Mouse (Mus musculus): ENCODE data around the gene Spata18.

Gene Spata18

DNA sequence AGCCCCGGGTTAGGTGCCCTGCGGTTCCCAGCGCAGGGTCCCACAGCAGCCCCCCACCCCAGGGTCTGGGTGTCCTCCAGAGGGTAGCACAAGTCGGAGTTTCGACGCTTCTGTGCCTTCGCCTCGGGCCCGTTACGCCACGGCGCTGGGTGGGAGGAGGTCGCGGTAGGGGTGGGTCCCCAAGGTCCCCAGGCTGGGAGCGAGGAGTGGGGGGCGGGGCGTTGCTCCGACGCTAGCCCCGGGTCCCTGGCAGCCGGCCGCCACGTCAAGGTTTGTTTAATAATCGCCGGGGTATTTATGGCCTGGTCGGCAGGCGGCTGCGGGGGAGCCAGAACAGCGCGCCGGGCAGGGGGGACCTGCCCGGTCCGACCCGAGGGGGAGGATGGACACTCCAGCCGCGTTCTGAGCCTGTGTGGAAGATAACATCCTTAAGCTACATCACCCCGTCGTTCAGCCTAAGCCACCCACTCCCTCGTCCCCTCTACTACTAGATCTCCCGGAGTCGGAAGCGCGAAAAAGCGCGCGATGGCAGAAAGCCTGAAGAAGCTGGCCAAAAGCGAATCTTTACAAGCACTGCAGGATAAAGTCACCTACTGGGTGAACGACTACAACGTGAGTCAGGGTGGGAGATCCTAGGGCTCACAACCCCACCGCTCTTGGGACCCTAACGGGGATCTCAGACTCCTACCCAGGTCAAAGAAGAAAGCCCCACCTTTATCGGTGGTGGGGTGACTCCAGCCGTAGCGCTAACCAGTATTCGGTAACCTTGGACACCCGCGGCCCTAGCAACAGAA, at the start of gene Spata18:
Gene Spata18, plus strand, starts transcription at position 319 of the 794 bp plus-strand sequence.
- no peak for DNase-seq (ENCODE audit: low read depth)

- no peak for DNase-seq (ENCODE audit: low read depth)
Observed at GRCm38 (mm10) chr5:73602865-73603264, 48.3 kb upstream of the Spata18 start.

DNA sequence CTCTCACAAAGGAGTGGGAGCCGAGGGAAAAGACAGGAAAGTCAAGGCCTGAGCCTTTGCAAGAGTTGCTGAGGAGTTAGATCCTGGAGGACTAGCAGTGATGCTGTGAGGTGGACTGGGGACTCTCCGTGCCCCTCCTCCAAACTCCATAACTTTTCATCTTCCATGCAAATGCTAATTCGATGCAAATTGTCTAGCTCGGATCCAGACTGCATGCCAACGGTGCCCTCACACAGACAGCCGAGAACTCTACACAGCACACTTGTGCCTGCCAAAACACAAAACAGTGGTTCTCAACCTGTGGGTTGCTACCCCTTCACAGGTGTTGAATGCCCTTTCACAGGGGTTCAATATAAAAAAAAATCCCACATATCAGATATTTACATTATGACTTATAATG, 46.6 kb upstream of the Spata18 start:
- no peak for DNase-seq (ENCODE audit: low read depth)

- DNase-seq (ENCODE audit: low read depth): no peak
Observed at GRCm38 (mm10) chr5:73604964-73605363, 46.2 kb upstream of the Spata18 start.

GRCm38 (mm10) chr5:73611071-73611470, 40.1 kb upstream of the Spata18 start:
- no peak for DNase-seq (ENCODE audit: low read depth)

DNA sequence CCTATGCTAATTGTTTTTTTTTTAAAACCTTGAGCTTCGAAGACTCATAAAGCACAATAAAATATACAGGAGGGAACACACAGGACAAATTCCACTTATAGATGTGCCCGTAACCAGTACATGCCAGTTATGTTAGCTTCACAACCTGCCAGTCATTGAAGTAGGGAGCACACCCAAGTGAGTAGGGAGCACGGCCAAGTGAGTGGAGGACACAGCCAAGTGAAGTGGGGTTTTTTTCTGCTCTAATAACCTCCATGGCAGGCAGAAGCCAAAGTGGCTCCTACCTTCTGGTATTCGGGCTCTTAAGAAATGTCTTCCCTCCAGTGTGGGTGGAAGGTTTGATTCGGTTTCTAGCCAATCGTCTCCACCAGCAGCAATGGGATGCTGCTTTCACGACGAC, 37.9 kb upstream of the Spata18 start:
- no peak for DNase-seq (ENCODE audit: low read depth)

GRCm38 (mm10) chr5:73615211-73615610, 36.0 kb upstream of the Spata18 start:
- DNase-seq (ENCODE audit: low read depth): no peak

GRCm38 (mm10) chr5:73618969-73619368, 32.2 kb upstream of the Spata18 start:
- no peak for DNase-seq (ENCODE audit: low read depth)

DNA sequence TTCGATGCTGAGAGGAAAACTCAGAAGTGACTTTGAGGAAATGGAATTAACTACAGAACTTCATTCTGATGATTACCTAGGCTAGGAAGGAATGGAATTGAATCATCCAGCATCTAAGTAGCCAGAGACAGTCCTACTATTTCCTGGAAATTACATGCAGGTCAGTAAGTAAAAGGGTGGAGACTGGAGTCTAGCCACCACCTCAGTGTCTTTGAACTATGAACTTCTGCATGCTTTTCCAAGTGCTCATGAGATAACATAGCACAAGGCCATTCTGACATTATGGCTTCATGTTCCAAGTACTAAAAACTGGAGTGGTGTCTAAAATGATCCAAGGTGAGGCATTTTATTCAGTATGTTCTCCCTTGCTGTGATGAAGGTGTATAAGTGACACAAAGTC, 25.7 kb upstream of the Spata18 start:
- no peak for DNase-seq (ENCODE audit: low read depth)

GRCm38 (mm10) chr5:73626842-73627241, 24.3 kb upstream of the Spata18 start:
- no peak for DNase-seq (ENCODE audit: low read depth)

- DNase-seq (ENCODE audit: low read depth): no peak
Observed at GRCm38 (mm10) chr5:73627559-73627958, 23.6 kb upstream of the Spata18 start.

- no peak for DNase-seq (ENCODE audit: low read depth)
Observed at GRCm38 (mm10) chr5:73627991-73628390, 23.2 kb upstream of the Spata18 start.

- DNase-seq (ENCODE audit: low read depth): no peak
Observed at GRCm38 (mm10) chr5:73630141-73630540, 21.0 kb upstream of the Spata18 start.

DNA sequence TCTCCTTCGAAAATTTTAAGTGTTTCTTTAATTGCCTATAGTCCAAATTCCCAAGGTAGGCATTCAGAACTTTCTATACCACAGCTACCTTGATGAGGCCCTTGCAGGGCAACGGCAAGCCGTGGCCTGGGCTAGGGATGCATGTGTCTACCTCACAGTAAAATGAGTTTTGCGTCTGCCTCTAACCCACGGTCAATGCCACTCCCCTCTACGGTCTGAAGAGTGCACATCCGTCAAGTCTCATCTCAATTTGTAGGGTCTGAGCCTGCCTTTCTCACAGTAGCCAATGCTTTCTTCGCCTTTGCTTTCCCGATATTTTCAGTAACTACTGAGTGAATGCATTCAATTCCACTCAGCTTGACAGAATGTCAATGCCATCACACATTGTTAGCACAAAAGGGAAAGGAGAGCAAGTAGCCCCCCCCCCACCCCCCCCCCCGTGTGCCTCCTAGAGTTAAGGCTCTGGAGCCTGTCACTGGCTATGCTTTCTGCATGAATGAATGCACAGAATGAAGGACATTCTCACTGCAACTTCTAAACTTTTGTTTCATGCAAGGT, 20.1 kb upstream of the Spata18 start:
- no peak for DNase-seq (ENCODE audit: low read depth)

- no peak for DNase-seq (ENCODE audit: low read depth)
Observed at GRCm38 (mm10) chr5:73632291-73632690, 18.9 kb upstream of the Spata18 start, which contains the start of gene Lrrc66. Lrrc66 (minus strand) TSS chr5:73632526.

DNA sequence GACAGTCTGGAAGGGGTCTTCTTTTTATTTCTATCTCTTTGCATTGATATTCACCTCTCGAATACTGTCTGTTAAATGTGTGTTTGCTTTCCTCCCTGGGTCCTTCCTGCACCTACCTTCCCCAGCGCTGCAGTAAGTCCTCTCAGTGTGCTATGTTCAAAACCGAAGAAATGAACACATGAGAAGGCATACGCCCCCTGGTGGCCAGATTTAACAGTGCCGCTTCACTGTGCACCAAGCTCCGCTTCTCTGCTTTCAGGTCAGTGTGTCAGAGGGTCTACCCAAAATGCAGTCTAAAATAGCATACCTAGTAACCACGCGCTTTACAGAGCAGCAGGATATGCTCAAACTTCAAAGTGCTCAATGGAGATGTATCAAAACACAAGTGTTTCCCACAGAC, 18.0 kb upstream of the Spata18 start:
- DNase-seq (ENCODE audit: low read depth): no peak

GRCm38 (mm10) chr5:73637337-73638107, 13.7 kb upstream of the Spata18 start:
- no peak for DNase-seq (ENCODE audit: low read depth)

- DNase-seq (ENCODE audit: low read depth): no peak
Observed at GRCm38 (mm10) chr5:73641058-73641457, 10.1 kb upstream of the Spata18 start.

DNA sequence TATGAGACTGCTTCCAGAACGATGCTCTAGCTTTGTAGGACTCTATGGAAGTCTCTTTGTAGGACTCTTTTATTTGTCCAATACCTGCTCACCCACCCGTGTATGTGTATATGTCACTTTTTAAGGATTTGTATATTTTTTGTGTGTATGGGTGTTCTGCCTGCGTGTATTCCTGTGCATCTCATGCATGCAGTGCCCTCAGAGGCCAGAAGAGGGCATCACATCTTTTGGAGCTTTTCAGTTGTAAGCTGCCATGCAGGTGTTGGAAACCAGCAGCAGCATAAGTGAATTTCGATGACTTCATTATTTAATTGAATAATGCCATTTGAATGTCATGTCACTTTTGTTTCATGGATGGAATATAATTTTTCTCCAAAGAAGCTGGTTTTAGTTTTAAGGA, 9.1 kb upstream of the Spata18 start:
- DNase-seq (ENCODE audit: low read depth): no peak

DNA sequence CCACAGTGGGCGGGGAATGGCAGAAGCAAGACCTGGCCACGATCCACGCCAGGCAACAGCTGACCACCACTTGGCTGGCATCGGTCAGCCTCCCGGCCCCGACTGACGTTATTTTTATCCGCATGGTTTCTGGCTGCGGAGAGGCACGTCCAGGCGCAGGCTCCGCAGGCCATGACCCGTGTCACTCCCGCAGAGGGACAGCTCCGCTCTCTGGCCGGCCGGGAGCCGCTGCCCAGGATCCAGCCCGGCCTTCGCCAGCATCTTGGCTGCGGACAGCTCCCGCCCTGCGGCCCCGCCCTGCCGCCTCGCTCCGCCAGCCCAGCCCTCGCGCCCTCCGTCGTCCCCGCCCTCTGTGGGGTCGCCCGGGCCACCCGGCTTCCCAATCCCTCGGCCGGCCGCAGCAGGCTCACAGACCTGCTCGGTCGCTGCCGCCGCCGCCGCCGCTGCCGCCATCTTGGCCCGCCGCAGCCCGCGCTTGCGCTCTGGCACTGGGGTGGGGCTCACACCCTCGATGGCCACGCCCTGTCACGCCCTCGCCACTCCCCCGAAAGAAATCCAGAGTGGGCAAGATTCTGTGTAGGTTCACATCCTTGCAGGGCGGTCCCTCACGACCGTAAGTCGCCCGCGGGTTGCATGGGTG, 3.8 kb upstream of the Spata18 start, which contains the start of gene Sgcb:
Gene Sgcb, minus strand, starts transcription at position 530 of the 640 bp plus-strand sequence.
- peak; percentile 46 for DNase-seq (ENCODE audit: low read depth)

GRCm38 (mm10) chr5:73650365-73650964, 714 bp upstream of the Spata18 start:
- DNase-seq (ENCODE audit: low read depth): no peak

- no peak for DNase-seq (ENCODE audit: low read depth)
Observed at GRCm38 (mm10) chr5:73651855-73652201, 649 bp downstream of the Spata18 start.

Measured in fibroblast of lung, adult 2 months (primary cell).